Mouse (Mus musculus) retina, embryonic 14.5 days (tissue): ENCODE data around the gene Cyp4f39.
"Not testable (repeated sequence)": the region's sequence is repeated elsewhere in the genome, so short reads cannot be mapped to it uniquely, and the experiment has no call there.

Experiments used
- DNase-seq: peaks from one replicate; pipeline ENCODE4 v3.0.0-alpha.2; 2015; ENCODE audit warnings: low spot score

The Cyp4f39 gene

DNA sequence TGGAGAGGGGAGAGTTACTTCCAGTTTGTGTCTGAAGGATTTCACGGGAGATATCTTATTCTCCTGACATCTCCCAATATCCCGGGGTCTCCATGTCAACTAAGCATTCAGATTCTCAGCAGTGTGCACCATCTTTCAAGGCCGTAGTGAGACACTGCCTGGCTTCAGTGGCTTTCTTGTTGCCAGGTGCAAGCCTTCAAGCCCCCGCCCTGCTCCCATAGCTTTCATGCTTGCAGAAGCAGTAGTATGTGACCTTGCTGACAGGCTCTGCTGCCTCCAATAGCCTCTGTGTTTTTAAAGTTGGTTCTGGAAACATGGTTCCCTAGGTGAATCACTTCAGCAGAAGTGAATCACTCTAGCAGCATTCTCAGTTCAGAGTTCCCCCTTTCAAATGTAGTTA lies 79.8 kb downstream of the Cyp4f39 start:
- not testable (repeated sequence) for DNase-seq

DNA sequence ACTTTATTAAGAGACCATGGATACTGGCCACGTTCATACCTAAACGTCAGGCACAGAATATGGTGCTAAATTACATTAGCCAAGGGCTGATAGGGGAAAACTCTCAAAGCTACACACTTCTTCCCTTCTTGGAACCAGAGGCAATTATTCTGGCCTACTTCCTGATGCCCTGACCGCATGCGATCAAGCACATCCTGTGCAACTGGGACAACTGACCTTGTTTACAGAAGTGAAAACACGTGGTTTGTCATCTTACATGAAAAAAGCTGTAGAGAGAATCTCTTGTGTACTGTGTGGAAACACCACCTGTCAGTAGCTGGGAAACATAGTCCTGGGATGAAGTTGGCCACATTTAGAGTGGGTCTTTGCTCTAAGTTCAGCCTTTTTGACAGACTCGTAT lies 81.5 kb downstream of the Cyp4f39 start:
- no peak for DNase-seq

DNA sequence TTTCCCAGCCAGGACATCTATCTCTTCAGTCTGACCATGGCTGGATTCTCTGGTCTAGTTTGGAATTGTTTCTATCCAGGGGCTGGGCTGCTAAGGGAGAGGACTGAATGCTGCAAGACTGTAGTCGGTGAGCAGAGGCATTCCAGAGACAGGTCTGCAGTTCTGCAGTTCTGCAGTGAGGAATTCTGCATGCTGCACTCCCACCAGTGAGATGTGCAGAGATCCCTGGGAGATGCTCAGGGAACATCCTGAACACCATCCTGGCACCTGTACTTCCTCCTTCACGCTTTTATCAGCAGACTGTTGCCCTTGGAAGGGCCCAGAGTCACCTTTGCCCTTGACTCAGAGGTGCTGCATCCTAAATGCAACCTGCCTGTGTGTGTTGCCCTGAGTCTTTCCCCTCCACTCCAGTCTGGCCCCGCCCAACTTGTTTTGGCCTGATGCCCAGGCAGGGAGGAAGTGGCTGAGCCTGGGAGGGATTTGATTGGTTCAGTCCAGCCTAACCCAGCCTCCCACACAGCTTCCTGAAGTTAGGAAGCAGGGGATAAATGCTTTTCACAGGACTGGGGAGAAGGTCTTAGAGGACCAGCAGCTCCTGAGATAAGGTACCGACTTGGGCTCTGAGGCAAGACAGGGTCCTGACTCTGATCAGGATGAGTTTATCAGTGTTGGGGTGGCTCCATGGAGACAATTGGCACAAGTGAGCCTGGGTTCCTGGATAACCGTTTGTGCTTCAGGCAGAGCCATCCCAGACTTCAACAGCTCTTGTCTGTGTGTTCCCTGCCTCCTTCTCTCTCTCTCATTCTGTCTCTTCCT lies 83.7 kb downstream of the Cyp4f39 start, which contains the start of gene Cyp4f16:
TSS of gene Cyp4f16 (plus strand) at position 508 of the 816 bp plus-strand sequence.
- DNase-seq, result peak; percentile 70

DNA sequence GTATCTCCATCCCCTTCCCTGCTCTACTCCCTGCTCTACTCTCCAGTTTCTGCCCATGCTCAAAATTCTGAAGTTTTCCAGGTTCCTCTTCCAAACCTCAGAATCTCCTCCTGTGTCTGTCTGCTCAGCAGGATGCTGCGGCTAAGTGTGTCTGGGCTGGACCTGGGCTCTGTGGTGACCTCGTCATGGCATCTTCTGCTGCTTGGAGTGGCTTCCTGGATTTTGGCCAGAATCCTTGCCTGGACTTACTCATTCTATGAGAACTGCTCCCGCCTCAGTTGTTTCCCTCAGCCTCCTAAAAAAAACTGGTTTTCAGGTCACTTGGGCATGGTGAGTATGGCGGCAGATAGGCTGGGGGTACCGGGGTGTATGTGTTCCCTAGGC lies 84.3 kb downstream of the Cyp4f39 start:
- no peak for DNase-seq
